Mouse (Mus musculus) hindlimb bud, embryonic 11.5 days (tissue): ENCODE results near the gene Dnph1.

ENCODE experiments used
- DNase-seq: peaks from one replicate; pipeline ENCODE4 v3.0.0-alpha.2; 2012; ENCODE audit warnings: low read depth, low spot score; ENCODE audit errors: extremely low spot score

Dnph1 gene

GRCm38 (mm10) chr17:46502775-46503174, 6.3 kb downstream of the Dnph1 start:
- DNase-seq: no peak

- no peak for DNase-seq
These were observed 7.5 kb downstream of the Dnph1 start for GRCm38 (mm10) chr17:46503847-46504638.

- no peak for DNase-seq
These were observed 9.1 kb downstream of the Dnph1 start for GRCm38 (mm10) chr17:46505617-46506016.

GRCm38 (mm10) chr17:46511059-46511710, 14.7 kb downstream of the Dnph1 start:
- DNase-seq: no peak

GRCm38 (mm10) chr17:46513329-46513728, 16.8 kb downstream of the Dnph1 start:
- no peak for DNase-seq

GRCm38 (mm10) chr17:46519971-46520370, 23.5 kb downstream of the Dnph1 start:
- no peak for DNase-seq

GRCm38 (mm10) chr17:46520385-46520979, 24.0 kb downstream of the Dnph1 start:
- DNase-seq: no peak

GRCm38 (mm10) chr17:46521174-46521573, 24.7 kb downstream of the Dnph1 start:
- DNase-seq: no peak

- no peak for DNase-seq
These were observed 25.6 kb downstream of the Dnph1 start for GRCm38 (mm10) chr17:46521963-46522668.

- no peak for DNase-seq
These were observed 28.6 kb downstream of the Dnph1 start for GRCm38 (mm10) chr17:46525065-46525464.

- peak; percentile 42 for DNase-seq
These were observed 29.2 kb downstream of the Dnph1 start for GRCm38 (mm10) chr17:46525579-46526307.

- DNase-seq: no peak
These were observed 47.1 kb downstream of the Dnph1 start for GRCm38 (mm10) chr17:46543661-46544060.

- DNase-seq: no peak
These were observed 49.5 kb downstream of the Dnph1 start, which contains the start of gene Cul9 for GRCm38 (mm10) chr17:46545813-46546564. Gene Cul9, minus strand, starts transcription at chr17:46546388.

- no peak for DNase-seq
These were observed 50.1 kb downstream of the Dnph1 start for GRCm38 (mm10) chr17:46546591-46546990.

GRCm38 (mm10) chr17:46546995-46547394, 50.5 kb downstream of the Dnph1 start:
- no peak for DNase-seq

- DNase-seq: no peak
These were observed 51.4 kb downstream of the Dnph1 start for GRCm38 (mm10) chr17:46547923-46548322.

GRCm38 (mm10) chr17:46548741-46549140, 52.2 kb downstream of the Dnph1 start:
- no peak for DNase-seq

- no peak for DNase-seq
These were observed 52.7 kb downstream of the Dnph1 start for GRCm38 (mm10) chr17:46549193-46549592.
